9 mouse cellular contexts compared by ENCODE assay signal in genomic region chr2:163823248-163823647, GRCm38 (mm10). TPM values are rescaled to one million over a fixed set of nuclear protein-coding genes. Genes with fewer than 3 reads are reported as not detected.
DNase-seq lines count a peak whose midpoint lies in the region; ATAC-seq lines count a peak whose summit lies in the region.
"Had no signal": no experiment of that assay in that cellular context is flagged by ENCODE, and none has a peak within 500 bp of the region (broad histone marks: within the 10 kb centered on the region; RNA-seq: fewer than 3 reads in every experiment).

No protein-coding gene starts in this region.

- H3K9ac ChIP-seq in embryonic facial prominence, embryonic 13.5 days = no peak overlapping the region
- no peak overlapping the region for H3K9ac ChIP-seq in limb, embryonic 11.5 days (ENCODE audit: low read length)

- H3K4me1 ChIP-seq in embryonic facial prominence, embryonic 13.5 days = peaks cover 13% of the 10 kb centered on the region
- H3K4me1 ChIP-seq in limb, embryonic 11.5 days (ENCODE audit: control insufficient read depth, insufficient read depth, low read length) = peaks cover 5% of the 10 kb centered on the region; the same call in 1 of the 2 replicates

- ATAC-seq in embryonic facial prominence, embryonic 13.5 days (ENCODE audit: insufficient number of reproducible peaks, insufficient read depth, low FRiP score, low TSS enrichment, low read depth) = no peak
- ATAC-seq in limb, embryonic 11.5 days (ENCODE audit: insufficient number of reproducible peaks, low FRiP score, low TSS enrichment, low read depth) = no peak
- no peak for ATAC-seq in activated CD4-positive, CD25-positive, alpha-beta regulatory T cell, adult 4 months

- peaks cover 4% of the 10 kb centered on the region; the same call in 1 of the 2 replicates for H3K27me3 ChIP-seq in embryonic facial prominence, embryonic 13.5 days
- H3K27me3 ChIP-seq in limb, embryonic 11.5 days (ENCODE audit: control insufficient read depth, insufficient read depth, low read length) = no peaks in the 10 kb centered on the region

- DNase-seq in right cerebral cortex, postnatal 14 days = peak; percentile 69
- no peak for DNase-seq in right cerebral cortex, adult 18-20 months
- peak; percentile 41 for DNase-seq in adrenal gland, adult 2 months
- peak; percentile 56 to 78 for DNase-seq in heart, postnatal 36 days
- DNase-seq in limb, embryonic 11.5 days (ENCODE audit: low spot score) = peak; percentile 87
- peak; percentile 53 for DNase-seq in naive thymus-derived CD4-positive, alpha-beta T cell, adult 2 months (ENCODE audit: low read depth)

- intact Hi-C loops in heart, postnatal 36 days (cut with DNase I) = loop anchor here (5.0 to 10.0 kb wide), 2 partner anchors 221 to 288 kb away; partner anchors contain the start of gene Ttpal

- H3K4me3 ChIP-seq in embryonic facial prominence, embryonic 13.5 days = no peak overlapping the region
- no peak overlapping the region for H3K4me3 ChIP-seq in limb, embryonic 11.5 days (ENCODE audit: low read depth, low read length)

- H3K27ac ChIP-seq in embryonic facial prominence, embryonic 13.5 days = no peak overlapping the region
- no peak overlapping the region for H3K27ac ChIP-seq in limb, embryonic 11.5 days (replicated peaks; ENCODE audit: low read depth, low read length)

- H3K36me3 ChIP-seq in embryonic facial prominence, embryonic 13.5 days = no peaks in the 10 kb centered on the region
- no peaks in the 10 kb centered on the region for H3K36me3 ChIP-seq in limb, embryonic 11.5 days (ENCODE audit: control insufficient read depth, insufficient read depth, low read length)

- peak overlapping the region; percentile 38 for H3K4me2 ChIP-seq in embryonic facial prominence, embryonic 13.5 days
- H3K4me2 ChIP-seq in limb, embryonic 11.5 days (ENCODE audit: low read depth, severe bottlenecking) = peak overlapping the region; percentile 31

- no peaks in the 10 kb centered on the region for H3K9me3 ChIP-seq in embryonic facial prominence, embryonic 13.5 days
- H3K9me3 ChIP-seq in limb, embryonic 11.5 days (ENCODE audit: control insufficient read depth, low read length) = no peaks in the 10 kb centered on the region

- 5% methylated on average over 4 of the region's 4 CpGs for WGBS in embryonic facial prominence, embryonic 13.5 days
- WGBS in limb, embryonic 11.5 days = 2% methylated on average over 4 of the region's 4 CpGs

RNA-seq across cellular contexts. Expression of gene Ccn5, which starts 2.6 kb away (rescaled TPM):
- total RNA-seq in adrenal gland, adult 2 months (2021) = 1 to 10 TPM in 1 of 2 experiments, under 1 TPM in 1; 0.20 to 1.8 TPM
- polyA plus RNA-seq in adrenal gland, adult 2 months (2012; rRNA removed) = 1.2 and 1.9 TPM in 2 replicates
- polyA plus RNA-seq in embryonic facial prominence, embryonic 13.5 days (2015; fragmentation: Nextera tagmentation; extraction: Ambion mirVana) = 0.24 and 0.34 TPM in 2 replicates
- total RNA-seq in heart, postnatal 36 days (2021) = 1 to 10 TPM; 1.5 to 2.0 TPM
- polyA plus RNA-seq in limb, embryonic 11.5 days (2014; fragmentation: Nextera tagmentation; extraction: Ambion mirVana) = 0.11 and 0.36 TPM in 2 replicates
- polyA plus RNA-seq in activated CD4-positive, CD25-positive, alpha-beta regulatory T cell, adult 4 months (2017; shearing (Covaris generic)) = not detected

RNA-seq across cellular contexts. Expression of gene Kcnk15, which starts 30.2 kb away (rescaled TPM):
- not detected for total RNA-seq in adrenal gland, adult 2 months (2021)
- polyA plus RNA-seq in adrenal gland, adult 2 months (2012; rRNA removed) = 0.19 TPM in 1 of 2 replicates, not detected in the other
- polyA plus RNA-seq in embryonic facial prominence, embryonic 13.5 days (2015; fragmentation: Nextera tagmentation; extraction: Ambion mirVana) = not detected in 2 replicates
- total RNA-seq in heart, postnatal 36 days (2021) = not detected
- polyA plus RNA-seq in limb, embryonic 11.5 days (2014; fragmentation: Nextera tagmentation; extraction: Ambion mirVana) = not detected in 2 replicates
- polyA plus RNA-seq in activated CD4-positive, CD25-positive, alpha-beta regulatory T cell, adult 4 months (2017; shearing (Covaris generic)) = not detected
- total RNA-seq: gastrocnemius, adult 8-10 months had no signal
